Mouse (Mus musculus): Measurements from ENCODE around the gene Ppp3ca.

DNA sequence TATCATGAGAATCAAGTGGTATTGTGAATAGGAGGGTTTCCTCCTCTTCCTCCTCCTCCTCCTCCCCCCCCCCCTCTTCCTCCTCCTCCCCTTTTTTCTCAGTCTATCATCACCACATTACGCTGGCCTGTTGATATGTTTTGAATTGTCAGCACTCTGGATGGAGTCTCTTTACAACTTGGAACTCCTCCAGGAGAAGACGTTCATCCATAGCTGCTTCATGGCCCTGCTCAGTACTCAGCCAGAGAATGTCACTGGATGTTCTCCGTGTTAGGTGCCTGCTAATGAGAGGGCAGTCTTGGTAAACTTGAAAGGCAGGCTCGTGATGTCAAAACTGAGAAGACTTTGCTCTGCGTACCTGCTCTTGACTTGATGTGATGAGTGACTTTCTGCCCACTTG lies 149.1 kb downstream of the Ppp3ca start:
- TF ChIP-seq CTCF (IDR thresholded peaks at IDR 0.05; ENCODE audit: low read depth) (no peak), EP300 (IDR thresholded peaks at IDR 0.05; ENCODE audit: low read depth) (no peak)

All from liver, postnatal 0 days (tissue).